ENCODE assay signal across 21 mouse cellular contexts in the genomic region with DNA sequence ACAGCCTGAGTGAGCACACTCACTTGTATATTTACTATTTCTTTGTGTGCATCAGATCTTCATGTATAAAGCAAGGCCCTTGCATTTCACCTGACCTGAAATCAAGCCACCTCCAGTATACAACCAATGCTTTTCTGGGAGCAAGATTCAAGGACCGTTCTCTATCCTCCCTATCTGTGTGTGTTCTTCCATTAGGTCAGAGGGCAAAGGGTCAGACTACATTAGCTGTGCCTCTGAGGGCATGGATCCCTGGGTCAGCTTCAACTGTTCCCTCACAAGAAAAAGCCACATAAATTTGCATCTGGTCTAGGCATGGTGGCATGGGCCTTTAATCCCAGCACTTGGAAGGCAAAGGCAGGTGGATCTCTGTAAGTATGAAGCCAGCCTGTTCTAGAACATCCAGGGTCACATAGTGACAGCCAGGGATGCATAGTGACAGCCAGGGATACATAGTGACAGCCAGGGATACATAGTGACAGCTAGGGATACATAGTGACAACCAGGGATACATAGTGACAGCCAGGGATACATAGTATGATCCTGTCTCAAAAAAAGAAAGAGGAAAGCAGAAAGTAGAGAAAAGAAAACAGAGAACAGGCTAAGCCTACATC. TPM values are rescaled to one million over a fixed set of nuclear protein-coding genes. Genes with fewer than 3 reads are reported as not detected.
A peak's percentile ranks its signal among the peaks of the same experiment; 100 is the strongest.
DNase-seq lines count a peak whose midpoint lies in the region; ATAC-seq and TF ChIP-seq lines count a peak whose summit lies in the region.
"Had no signal": no experiment of that assay in that cellular context is flagged by ENCODE, and none has a peak within 500 bp of the region (broad histone marks: within the 10 kb centered on the region; RNA-seq: fewer than 3 reads in every experiment).

No protein-coding gene starts in this region.

- H3K4me2 ChIP-seq in heart, postnatal 0 days (ENCODE audit: low read depth, low read length): no peak overlapping the region
- H3K4me2 ChIP-seq in liver, postnatal 0 days (ENCODE audit: low read depth, low read length): no peak overlapping the region
- H3K4me2 ChIP-seq: embryonic facial prominence, embryonic 12.5 days; forebrain, embryonic 15.5 days; heart, embryonic 12.5 days; hindbrain, embryonic 13.5 days had no signal

- H3K9ac ChIP-seq in heart, postnatal 0 days (replicated peaks; ENCODE audit: low read depth, low read length): no peak overlapping the region
- peak overlapping the region; percentile 48 for H3K9ac ChIP-seq in liver, adult 2 months (ENCODE audit: low read depth, low read length)
- H3K9ac ChIP-seq in liver, postnatal 0 days (replicated peaks): no peak overlapping the region
- H3K9ac ChIP-seq: embryonic facial prominence, embryonic 12.5 days; forebrain, embryonic 15.5 days; heart, embryonic 12.5 days; hindbrain, embryonic 13.5 days had no signal

- TF ChIP-seq CTCF in gastrocnemius, adult 2 months (IDR thresholded peaks at IDR 0.05): no peak
- TF ChIP-seq CTCF in heart, postnatal 0 days (IDR thresholded peaks at IDR 0.05; ENCODE audit: low read depth): no peak
- TF ChIP-seq CTCF in liver, adult 2 months (IDR thresholded peaks at IDR 0.05; ENCODE audit: low read depth, low read length): no peak
- TF ChIP-seq CTCF in liver, postnatal 0 days (IDR thresholded peaks at IDR 0.05; ENCODE audit: low read depth): no peak

- no peak for DNase-seq in gastrocnemius, adult 2 months
- no peak for DNase-seq in gastrocnemius, postnatal 10 days
- DNase-seq in heart, postnatal 0 days (ENCODE audit: low spot score): no peak
- no peak for DNase-seq in heart, adult 18-20 months
- peak; percentile 96 for DNase-seq in liver, adult 2 months (ENCODE audit: extremely low read depth, low read depth, low spot score)
- no peak for DNase-seq in liver
- no peak for DNase-seq in liver, postnatal 0 days
- DNase-seq: adrenal gland, adult 8-10 months; adrenal gland, postnatal 36 days; B cell, adult 2 months; cerebellum, adult 11 months; cerebellum, adult 8-10 months; cerebellum, postnatal 14 days; gastrocnemius, postnatal 14 days had no signal

- no peak for ATAC-seq in heart, postnatal 0 days (ENCODE audit: insufficient read depth, low read depth)
- peak; percentile 37 for ATAC-seq in liver, postnatal 0 days
- ATAC-seq: CD4-positive, CD25-positive, alpha-beta regulatory T cell, adult 4 months; forebrain, embryonic 15.5 days; hindbrain, postnatal 0 days had no signal

- H3K27ac ChIP-seq in gastrocnemius, adult 2 months: peak overlapping the region; percentile 64
- peak overlapping the region; percentile 30; the same call in 1 of the 2 replicates for H3K27ac ChIP-seq in heart, postnatal 0 days (ENCODE audit: low read depth)
- peak overlapping the region; percentile 88 for H3K27ac ChIP-seq in liver, adult 2 months (replicated peaks; ENCODE audit: insufficient read depth, low read depth, low read length)
- peak overlapping the region; percentile 49 for H3K27ac ChIP-seq in liver, postnatal 0 days (ENCODE audit: low read depth)
- H3K27ac ChIP-seq: embryonic facial prominence, embryonic 12.5 days; forebrain, embryonic 15.5 days; hindbrain, embryonic 13.5 days; hindbrain, postnatal 0 days had no signal

- no peaks in the 10 kb centered on the region for H3K9me3 ChIP-seq in heart, postnatal 0 days (replicated peaks; ENCODE audit: control insufficient read depth, low read length)
- no peaks in the 10 kb centered on the region for H3K9me3 ChIP-seq in liver, postnatal 0 days (ENCODE audit: low read length)
- H3K9me3 ChIP-seq: embryonic facial prominence, embryonic 12.5 days; forebrain, embryonic 15.5 days; hindbrain, embryonic 13.5 days had no signal

- peaks cover 36% of the 10 kb centered on the region for H3K79me2 ChIP-seq in liver, adult 2 months (ENCODE audit: control insufficient read depth, insufficient read depth, low read length)

- H3K4me3 ChIP-seq in gastrocnemius, adult 2 months: no peak overlapping the region
- no peak overlapping the region for H3K4me3 ChIP-seq in heart, postnatal 0 days (ENCODE audit: low read depth, low read length)
- H3K4me3 ChIP-seq in liver, adult 2 months (ENCODE audit: insufficient read depth, low read depth, low read length): no peak overlapping the region
- H3K4me3 ChIP-seq in liver, postnatal 0 days (ENCODE audit: low read depth, low read length): no peak overlapping the region
- H3K4me3 ChIP-seq: embryonic facial prominence, embryonic 12.5 days; forebrain, embryonic 15.5 days; heart, embryonic 12.5 days; hindbrain, embryonic 13.5 days had no signal

- intact Hi-C loops in gastrocnemius, adult 2 months (cut with DNase I): no loop called here

- TF ChIP-seq EP300 in heart, postnatal 0 days (IDR thresholded peaks at IDR 0.05; ENCODE audit: low read depth): no peak
- TF ChIP-seq EP300 in liver, postnatal 0 days (IDR thresholded peaks at IDR 0.05; ENCODE audit: low read depth): no peak

- no peak for TF ChIP-seq POLR2A in liver, adult 2 months (IDR thresholded peaks at IDR 0.05; ENCODE audit: extremely low read depth, insufficient read depth, low read length)

- no peaks in the 10 kb centered on the region for H3K4me1 ChIP-seq in heart, postnatal 0 days (ENCODE audit: control insufficient read depth, insufficient read depth)
- H3K4me1 ChIP-seq in liver, adult 2 months (ENCODE audit: control insufficient read depth, insufficient read depth, low read length): peaks cover 42% of the 10 kb centered on the region
- peaks cover 29% of the 10 kb centered on the region for H3K4me1 ChIP-seq in liver, postnatal 0 days (ENCODE audit: insufficient read depth)
- H3K4me1 ChIP-seq: embryonic facial prominence, embryonic 12.5 days; hindbrain, embryonic 13.5 days had no signal

- no peaks in the 10 kb centered on the region for H3K36me3 ChIP-seq in heart, postnatal 0 days (replicated peaks; ENCODE audit: control insufficient read depth, insufficient read depth, low read length)
- H3K36me3 ChIP-seq in liver, adult 2 months (ENCODE audit: control insufficient read depth, insufficient read depth, low read length): no peaks in the 10 kb centered on the region; the same call in 1 of the 2 replicates
- H3K36me3 ChIP-seq in liver, postnatal 0 days (replicated peaks; ENCODE audit: insufficient read depth, low read length): no peaks in the 10 kb centered on the region
- H3K36me3 ChIP-seq: embryonic facial prominence, embryonic 12.5 days; forebrain, embryonic 15.5 days; G1E; heart, embryonic 12.5 days; hindbrain, embryonic 13.5 days had no signal

- no peaks in the 10 kb centered on the region for H3K27me3 ChIP-seq in heart, postnatal 0 days (ENCODE audit: control insufficient read depth, insufficient read depth, low read length)
- no peaks in the 10 kb centered on the region for H3K27me3 ChIP-seq in liver, adult 2 months (ENCODE audit: control insufficient read depth, insufficient read depth, low read length)
- H3K27me3 ChIP-seq in liver, postnatal 0 days (ENCODE audit: insufficient read depth, low read length): no peaks in the 10 kb centered on the region
- H3K27me3 ChIP-seq: embryonic facial prominence, embryonic 12.5 days; forebrain, embryonic 15.5 days; heart, embryonic 12.5 days; hindbrain, embryonic 13.5 days had no signal

- 50% methylated on average over 1 of the region's 1 CpGs for WGBS in heart, postnatal 0 days
- 19% methylated on average over 1 of the region's 1 CpGs for WGBS in liver, adult 2 months
- 52% methylated on average over 1 of the region's 1 CpGs for WGBS in liver, postnatal 0 days (ENCODE audit: insufficient replicate concordance)

RNA-seq across cellular contexts. Expression of a gene that starts 16.6 kb away (rescaled TPM):
- total RNA-seq in gastrocnemius, adult 2 months (2021): 1 to 10 TPM; 2.0 to 2.1 TPM
- 1 to 10 TPM; 3.1 to 4.3 TPM for total RNA-seq in gastrocnemius, postnatal 10 days (2021)
- total RNA-seq in heart, postnatal 0 days (2014; rRNA removed; ENCODE audit: low replicate concordance): 14.8 and 17.5 TPM in 2 replicates
- polyA plus RNA-seq in heart, postnatal 0 days (2015; fragmentation: Nextera tagmentation; extraction: Ambion mirVana): 13.3 and 14.4 TPM in 2 replicates
- total RNA-seq in heart, adult 18-20 months (2021): 10 to 100 TPM; 11.5 to 11.6 TPM
- 77.3 and 102 TPM in 2 replicates for total RNA-seq in liver, adult 2 months (2014; rRNA removed)
- 180 and 217 TPM in 2 replicates for polyA plus RNA-seq in liver, adult 2 months (2012; rRNA removed)
- 109 and 110 TPM in 2 replicates for polyA plus RNA-seq in liver, postnatal 0 days (2015; fragmentation: Nextera tagmentation; extraction: Ambion mirVana)
- polyA plus RNA-seq: CD4-positive, CD25-positive, alpha-beta regulatory T cell, adult 4 months; G1E had no signal

RNA-seq across cellular contexts. Expression of a gene that starts 45.7 kb away (rescaled TPM):
- 1 to 10 TPM; 3.9 to 5.5 TPM for total RNA-seq in gastrocnemius, adult 2 months (2021)
- total RNA-seq in gastrocnemius, postnatal 10 days (2021): 10 to 100 TPM; 14.1 to 16.7 TPM
- 145 and 181 TPM in 2 replicates for total RNA-seq in heart, postnatal 0 days (2014; rRNA removed; ENCODE audit: low replicate concordance)
- 85.7 and 89.6 TPM in 2 replicates for polyA plus RNA-seq in heart, postnatal 0 days (2015; fragmentation: Nextera tagmentation; extraction: Ambion mirVana)
- total RNA-seq in heart, adult 18-20 months (2021): 10 to 100 TPM; 13.1 TPM
- 5.3 and 6.2 TPM in 2 replicates for total RNA-seq in liver, adult 2 months (2014; rRNA removed)
- polyA plus RNA-seq in liver, adult 2 months (2012; rRNA removed): 10.5 and 17.3 TPM in 2 replicates
- polyA plus RNA-seq in liver, postnatal 0 days (2015; fragmentation: Nextera tagmentation; extraction: Ambion mirVana): 57.7 and 58.2 TPM in 2 replicates

Comparison
In these comparisons a context has a peak if more than half of its experiments do, and no peak if none do; other contexts are left out.
1. H3K27ac ChIP-seq: peak in every context shown above with its lines; median percentile 88 in liver, adult 2 months; 64 in gastrocnemius, adult 2 months; 49 in liver, postnatal 0 days; 30 in heart, postnatal 0 days.